Mouse (Mus musculus) spleen, adult 2 months (tissue): ENCODE data around the gene Rac3. TPM values are rescaled to one million over a fixed set of nuclear protein-coding genes. Genes with fewer than 3 reads are reported as not detected.

ENCODE experiments used
- DNase-seq, 2 experiments: peaks; one replicate each; pipeline versions ENCODE4 v3.0.0 to v3.0.0-alpha.2; 2012 to 2021; ENCODE audit warnings: low spot score in 2 of 2, low read depth in 1 of 2
- H3K27ac ChIP-seq: fragments of 200-500 bp; 2 replicates; pipeline ENCODE4 v1.5.1; 2012; ENCODE audit warnings: low read length, inconsistent platforms; ENCODE audit not compliant: insufficient read depth
- H3K27me3 ChIP-seq: fragments of 200-500 bp; 2 replicates; pipeline ENCODE4 v1.6.1; 2012; ENCODE audit warnings: mild to moderate bottlenecking, moderate library complexity, low read length, inconsistent platforms; ENCODE audit not compliant: control insufficient read depth, insufficient read depth
- H3K36me3 ChIP-seq: fragments of 200-500 bp; 2 replicates; pipeline ENCODE4 v1.6.1; 2012; ENCODE audit warnings: mild to moderate bottlenecking, low read length, inconsistent platforms; ENCODE audit not compliant: control insufficient read depth, insufficient read depth
- H3K4me1 ChIP-seq: fragments of 200-500 bp; 2 replicates; pipeline ENCODE4 v1.6.1; 2011; ENCODE audit warnings: inconsistent platforms; ENCODE audit not compliant: control insufficient read depth, insufficient read depth, insufficient read length
- H3K4me3 ChIP-seq: fragments of 200-500 bp; 2 replicates; pipeline ENCODE4 v1.5.1; 2011; ENCODE audit warnings: mild to moderate bottlenecking, inconsistent platforms; ENCODE audit not compliant: insufficient read depth, insufficient read length; ENCODE audit errors: extremely low read depth
- CTCF ChIP-seq: fragments of 200-500 bp; IDR thresholded peaks from 2 replicates; pipeline ENCODE4 v1.5.1; 2011; ENCODE audit warnings: mild to moderate bottlenecking, inconsistent platforms; ENCODE audit not compliant: insufficient read depth, insufficient read length, insufficient replicate concordance; ENCODE audit errors: extremely low read depth
- POLR2A ChIP-seq: fragments of 200-500 bp; IDR thresholded peaks from 2 replicates; pipeline ENCODE4 v1.6.1; 2011; ENCODE audit warnings: low read depth, low read length, inconsistent platforms
- WGBS: fragments of 180-500 bp; shearing (Covaris S2); methylation state at CpG from one replicate; pipeline ENCODE4 v1.1.7; 2018; 5-methylcytosine and 5-hydroxymethylcytosine counted together
- polyA plus RNA-seq: library from polyadenylated mRNA; depleted of rRNA; stranded (reverse); fragments of >200 nt; gene quantifications from 2 replicates; pipeline ENCODE4 v1.2.3, GENCODE M21; 2012; rRNA removed

Gene Rac3
- polyA plus RNA-seq, 1 experiment, result 3.0 TPM

DNA sequence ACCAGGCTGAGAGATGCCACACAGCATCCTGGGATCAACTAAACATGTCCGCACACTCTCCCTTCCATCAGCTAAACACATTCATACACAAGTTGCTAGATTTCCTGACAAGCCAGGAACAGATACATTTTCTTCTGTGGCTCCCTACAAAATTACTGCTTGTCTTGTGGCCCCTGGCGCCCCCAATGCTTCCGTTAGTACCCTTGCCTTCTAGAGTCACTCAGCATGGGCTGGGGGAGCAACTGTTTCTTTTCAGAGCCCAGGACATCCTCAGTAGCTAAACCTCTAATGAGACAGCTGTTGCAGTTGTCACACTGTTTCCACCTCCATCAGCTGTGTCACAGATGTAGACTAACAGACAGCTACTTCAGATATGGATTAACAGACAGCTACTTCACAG lies 51.5 kb downstream of the Rac3 start:
- Histone ChIP-seq H3K4me3 (no peak overlapping the region), H3K27me3 (no peaks in the 10 kb centered on the region), H3K4me1 (no peaks in the 10 kb centered on the region), H3K27ac (no peak overlapping the region), H3K36me3 (no peaks in the 10 kb centered on the region)
- no peak for DNase-seq
- 86% methylated on average over 3 of the region's 3 CpGs for WGBS
- TF ChIP-seq CTCF (no peak), POLR2A (no peak)

Other genes starting within 250 kb of the Rac3 start
- gene Mrpl12, start 236.9 kb upstream of the Rac3 start, polyA plus RNA-seq, result 55.1 and 55.7 TPM in 2 replicates
- 36.5 and 48.1 TPM in 2 replicates for gene Slc25a10, start 229.6 kb upstream of the Rac3 start, polyA plus RNA-seq
- gene Gcgr, start 190.8 kb upstream of the Rac3 start, polyA plus RNA-seq, result 0.30 and 0.36 TPM in 2 replicates
- 79.9 and 99.4 TPM in 2 replicates for gene Mcrip1, start 171.7 kb upstream of the Rac3 start, polyA plus RNA-seq
- gene Ppp1r27, start 170.3 kb upstream of the Rac3 start, polyA plus RNA-seq, result not detected in 2 replicates
- gene P4hb, start 148.2 kb upstream of the Rac3 start, polyA plus RNA-seq, result 76.8 and 79.2 TPM in 2 replicates
- gene Arhgdia, start 139.8 kb upstream of the Rac3 start, polyA plus RNA-seq, result 620 and 856 TPM in 2 replicates
- 22.1 and 27.2 TPM in 2 replicates for gene Alyref, start 123.1 kb upstream of the Rac3 start, polyA plus RNA-seq
- 80.1 and 101 TPM in 2 replicates for gene Anapc11, start 123.0 kb upstream of the Rac3 start, polyA plus RNA-seq
- 4.4 and 5.5 TPM in 2 replicates for gene Npb, start 113.0 kb upstream of the Rac3 start, polyA plus RNA-seq
- 139 and 165 TPM in 2 replicates for gene Pcyt2, start 103.5 kb upstream of the Rac3 start, polyA plus RNA-seq
- gene Sirt7, start 96.2 kb upstream of the Rac3 start, polyA plus RNA-seq, result 119 and 139 TPM in 2 replicates
- 29.9 and 31.3 TPM in 2 replicates for gene Mafg, start 87.9 kb upstream of the Rac3 start, polyA plus RNA-seq
- gene Pycr1, start 77.7 kb upstream of the Rac3 start, polyA plus RNA-seq, result 7.5 and 8.7 TPM in 2 replicates
- gene Myadml2, start 73.3 kb upstream of the Rac3 start, polyA plus RNA-seq, result 0.83 and 1.5 TPM in 2 replicates
- 0.08 and 0.38 TPM in 2 replicates for gene Notum, start 60.3 kb upstream of the Rac3 start, polyA plus RNA-seq
- gene Aspscr1, start 48.5 kb upstream of the Rac3 start, polyA plus RNA-seq, result 84.5 and 89.1 TPM in 2 replicates
- gene Cenpx, start 7.7 kb upstream of the Rac3 start, polyA plus RNA-seq, result 44.1 and 52.2 TPM in 2 replicates
- 33.5 and 34.9 TPM in 2 replicates for gene Lrrc45, start 7.5 kb upstream of the Rac3 start, polyA plus RNA-seq
- 39.1 and 49.3 TPM in 2 replicates for gene Dcxr, start 5.8 kb downstream of the Rac3 start, polyA plus RNA-seq
- 5.3 and 5.8 TPM in 2 replicates for gene Cbr2, start 10.6 kb downstream of the Rac3 start, polyA plus RNA-seq
- 0.67 and 0.84 TPM in 2 replicates for gene Hmga1b, start 41.3 kb downstream of the Rac3 start, polyA plus RNA-seq
- gene Rfng, start 62.7 kb downstream of the Rac3 start, polyA plus RNA-seq, result 27.5 and 32.9 TPM in 2 replicates
- gene Gps1, start 62.8 kb downstream of the Rac3 start, polyA plus RNA-seq, result 84.9 and 88.9 TPM in 2 replicates
- 35.0 and 39.4 TPM in 2 replicates for gene Dus1l, start 74.9 kb downstream of the Rac3 start, polyA plus RNA-seq
- 151 and 179 TPM in 2 replicates for gene Fasn, start 103.1 kb downstream of the Rac3 start, polyA plus RNA-seq
- gene Ccdc57, start 211.4 kb downstream of the Rac3 start, polyA plus RNA-seq, result 0.47 and 0.78 TPM in 2 replicates
- 16.1 and 23.1 TPM in 2 replicates for gene Slc16a3, start 227.0 kb downstream of the Rac3 start, polyA plus RNA-seq